Mouse (Mus musculus) CH12.LX (cell line): ENCODE data around the gene Abi1. TPM values are rescaled to one million over a fixed set of nuclear protein-coding genes. Genes with fewer than 3 reads are reported as not detected.
A peak's percentile ranks its signal among the peaks of the same experiment; 100 is the strongest.

ENCODE experiments used
- DNase-seq: peaks from one replicate; pipeline ENCODE4 v3.0.0-alpha.2; 2013; ENCODE audit errors: extremely low read depth
- H3K27ac ChIP-seq: 2 replicates; pipeline ENCODE4 v1.5.1; 2012; ENCODE audit warnings: low read depth, mild to moderate bottlenecking, control low read depth, moderate library complexity; ENCODE audit not compliant: insufficient read depth
- H3K27me3 ChIP-seq: replicated peaks from 2 replicates; pipeline ENCODE3; 2012; ENCODE audit warnings: inconsistent platforms
- H3K36me3 ChIP-seq, 2 experiments: replicated peaks in 1 of 2; 2 replicates each; pipeline versions ENCODE3 to v1.6.1; 2012; ENCODE audit warnings: inconsistent platforms in 1 of 2, low read length in 1 of 2, mild to moderate bottlenecking in 1 of 2, mixed read lengths in 1 of 2, moderate library complexity in 1 of 2; ENCODE audit not compliant: control insufficient read depth in 1 of 2, insufficient read depth in 1 of 2
- H3K4me1 ChIP-seq, 2 experiments: 2 replicates each; pipeline ENCODE4 v1.6.1; 2012; ENCODE audit warnings: inconsistent platforms in 1 of 2, moderate library complexity in 1 of 2; ENCODE audit not compliant: insufficient read depth in 2 of 2, control insufficient read depth in 1 of 2
- H3K4me2 ChIP-seq: 2 replicates; pipeline ENCODE4 v1.6.1; 2012; ENCODE audit warnings: low read depth, mild to moderate bottlenecking, control low read depth; ENCODE audit not compliant: poor library complexity, insufficient read depth, severe bottlenecking
- H3K4me3 ChIP-seq, 3 experiments: fragments of 150-350 bp in 1 of 3; sonication (generic) in 1 of 3; replicated peaks in 1 of 3; 2 replicates each; pipeline versions ENCODE3 to v1.5.1; 2011 to 2012; ENCODE audit warnings: low read depth in 2 of 3, low read length in 2 of 3, mild to moderate bottlenecking in 2 of 3, moderate library complexity in 2 of 3, control low read depth in 1 of 3, improper control_type of control experiment in 1 of 3, inconsistent platforms in 1 of 3, mixed read lengths in 1 of 3; ENCODE audit not compliant: poor library complexity in 1 of 3
- H3K79me2 ChIP-seq: replicated peaks from 2 replicates; pipeline ENCODE4 v1.6.1; 2012; ENCODE audit warnings: mild to moderate bottlenecking, moderate library complexity; ENCODE audit not compliant: control insufficient read depth, poor library complexity, insufficient read depth, severe bottlenecking; ENCODE audit errors: extremely low read depth
- H3K9ac ChIP-seq: 2 replicates; pipeline ENCODE4 v1.6.1; 2012; ENCODE audit warnings: low read depth, mild to moderate bottlenecking, control low read depth, moderate library complexity; ENCODE audit not compliant: insufficient read depth
- H3K9me3 ChIP-seq: replicated peaks from 2 replicates; pipeline ENCODE3; 2012; ENCODE audit warnings: low read length, inconsistent platforms, mixed read lengths
- BHLHE40 ChIP-seq: IDR thresholded peaks from 2 replicates; pipeline ENCODE4 v1.6.1; 2011; ENCODE audit warnings: mild to moderate bottlenecking, low read depth, low read length, improper control_type of control experiment
- CTCF ChIP-seq, 2 experiments: IDR thresholded peaks in 1 of 2; conservative IDR thresholded peaks in 1 of 2; 2 replicates each; pipeline ENCODE4 v1.5.1; 2011 to 2012; ENCODE audit warnings: low read depth in 2 of 2, low read length in 2 of 2, improper control_type of control experiment in 1 of 2, inconsistent platforms in 1 of 2, mild to moderate bottlenecking in 1 of 2, moderate library complexity in 1 of 2
- ELF1 ChIP-seq: IDR thresholded peaks from 2 replicates; pipeline ENCODE4 v1.6.1; 2014; ENCODE audit warnings: low read depth, mild to moderate bottlenecking, inconsistent platforms, low read length, improper control_type of control experiment
- EP300 ChIP-seq: IDR thresholded peaks from 2 replicates; pipeline ENCODE4 v1.6.1; 2011; ENCODE audit warnings: low read length, improper control_type of control experiment
- ETS1 ChIP-seq: conservative IDR thresholded peaks from 2 replicates; pipeline ENCODE4 v1.6.1; 2012; ENCODE audit warnings: low read depth, mild to moderate bottlenecking, inconsistent platforms, low read length, improper control_type of control experiment, moderate library complexity
- GABPA ChIP-seq: IDR thresholded peaks from 2 replicates; pipeline ENCODE4 v1.6.1; 2012; ENCODE audit warnings: low read depth, low read length, improper control_type of control experiment, inconsistent platforms; ENCODE audit not compliant: insufficient replicate concordance
- HCFC1 ChIP-seq: IDR thresholded peaks from 2 replicates; pipeline ENCODE4 v1.6.1; 2012; ENCODE audit warnings: low read depth, mild to moderate bottlenecking, inconsistent platforms, low read length, improper control_type of control experiment
- IRF4 ChIP-seq: IDR thresholded peaks from 2 replicates; pipeline ENCODE4 v1.6.1; 2014; ENCODE audit warnings: low read depth, mild to moderate bottlenecking, inconsistent platforms, low read length, improper control_type of control experiment
- JUN ChIP-seq: IDR thresholded peaks from 2 replicates; pipeline ENCODE4 v1.6.1; 2011; ENCODE audit warnings: low read depth, mild to moderate bottlenecking, low read length, improper control_type of control experiment, moderate library complexity; ENCODE audit not compliant: insufficient read depth
- JUND ChIP-seq: conservative IDR thresholded peaks from 2 replicates; pipeline ENCODE4 v1.6.1; 2011; ENCODE audit warnings: low read depth, low read length, improper control_type of control experiment
- KAT2A ChIP-seq: IDR thresholded peaks from 2 replicates; pipeline ENCODE4 v1.6.1; 2012; ENCODE audit warnings: low read length, improper control_type of control experiment, inconsistent platforms; ENCODE audit not compliant: insufficient replicate concordance
- MAFK ChIP-seq: IDR thresholded peaks from 2 replicates; pipeline ENCODE4 v1.6.1; 2011; ENCODE audit warnings: low read length, improper control_type of control experiment; ENCODE audit not compliant: insufficient replicate concordance
- MAX ChIP-seq: IDR thresholded peaks from 2 replicates; pipeline ENCODE4 v1.6.1; 2011; ENCODE audit warnings: low read length, improper control_type of control experiment
- MAZ ChIP-seq: IDR thresholded peaks from 2 replicates; pipeline ENCODE4 v1.6.1; 2012; ENCODE audit warnings: low read depth, mild to moderate bottlenecking, inconsistent platforms, low read length, improper control_type of control experiment, moderate library complexity
- MXI1 ChIP-seq: IDR thresholded peaks from 2 replicates; pipeline ENCODE4 v1.6.1; 2011; ENCODE audit warnings: mild to moderate bottlenecking, low read depth, low read length, improper control_type of control experiment
- MYC ChIP-seq: IDR thresholded peaks from 2 replicates; pipeline ENCODE4 v1.6.1; 2011; ENCODE audit warnings: low read depth, mild to moderate bottlenecking, improper control_type of control experiment, low read length
- NELFE ChIP-seq: IDR thresholded peaks from 2 replicates; pipeline ENCODE4 v1.6.1; 2011; ENCODE audit warnings: low read depth, low read length, improper control_type of control experiment
- NRF1 ChIP-seq: IDR thresholded peaks from 2 replicates; pipeline ENCODE4 v1.6.1; 2014; ENCODE audit warnings: low read depth, mild to moderate bottlenecking, inconsistent platforms, low read length, improper control_type of control experiment, moderate library complexity
- POLR2A ChIP-seq: IDR thresholded peaks from 2 replicates; pipeline ENCODE4 v1.6.1; 2011; ENCODE audit warnings: low read depth, mild to moderate bottlenecking, improper control_type of control experiment, low read length
- POLR2AphosphoS2 ChIP-seq: IDR thresholded peaks from 2 replicates; pipeline ENCODE4 v1.6.1; 2011; ENCODE audit warnings: low read depth, low read length, improper control_type of control experiment
- RCOR1 ChIP-seq: conservative IDR thresholded peaks from 2 replicates; pipeline ENCODE4 v1.6.1; 2012; ENCODE audit warnings: low read depth, mild to moderate bottlenecking, inconsistent platforms, low read length, improper control_type of control experiment
- SIN3A ChIP-seq: IDR thresholded peaks from 2 replicates; pipeline ENCODE4 v1.6.1; 2012; ENCODE audit warnings: low read length, improper control_type of control experiment, inconsistent platforms
- SMC3 ChIP-seq: IDR thresholded peaks from 2 replicates; pipeline ENCODE4 v1.6.1; 2011; ENCODE audit warnings: low read depth, low read length, improper control_type of control experiment
- TBP ChIP-seq: conservative IDR thresholded peaks from 2 replicates; pipeline ENCODE4 v1.6.1; 2011; ENCODE audit warnings: low read depth, low read length, improper control_type of control experiment
- UBTF ChIP-seq: IDR thresholded peaks from 2 replicates; pipeline ENCODE4 v1.6.1; 2012; ENCODE audit warnings: low read depth, mild to moderate bottlenecking, inconsistent platforms, low read length, improper control_type of control experiment, moderate library complexity
- USF1 ChIP-seq: IDR thresholded peaks from 2 replicates; pipeline ENCODE4 v1.6.1; 2014; ENCODE audit warnings: low read depth, mild to moderate bottlenecking, inconsistent platforms, low read length, improper control_type of control experiment
- ZC3H11A ChIP-seq: IDR thresholded peaks from 2 replicates; pipeline ENCODE4 v1.6.1; 2012; ENCODE audit warnings: low read depth, mild to moderate bottlenecking, inconsistent platforms, low read length, improper control_type of control experiment
- ZKSCAN1 ChIP-seq: IDR thresholded peaks from 2 replicates; pipeline ENCODE4 v1.6.1; 2012; ENCODE audit warnings: low read depth, inconsistent platforms, low read length, improper control_type of control experiment, borderline replicate concordance
- ZMIZ1 ChIP-seq: IDR thresholded peaks from 2 replicates; pipeline ENCODE4 v1.6.1; 2012; ENCODE audit warnings: low read depth, mild to moderate bottlenecking, inconsistent platforms, low read length, improper control_type of control experiment
- ZNF384 ChIP-seq: IDR thresholded peaks from 2 replicates; pipeline ENCODE4 v1.6.1; 2012; ENCODE audit warnings: low read depth, low read length, improper control_type of control experiment, inconsistent platforms
- dilution Hi-C: fragments of 300-500 bp; cut with MboI; formaldehyde crosslinking; loops from 2 replicates; pipeline ENCODE4 v1.14.3; 2020; ENCODE audit warnings: low sequenced_read_pairs; ENCODE audit not compliant: extremely low pct_unique_long_range_greater_than_20kb, extremely low pct_ligation_motif_present
- in situ Hi-C: fragments of 300-500 bp; cut with MboI; formaldehyde crosslinking; loops from 3 replicates; pipeline ENCODE4 v1.14.3; 2019; ENCODE audit warnings: low sequenced_read_pairs, low pct_ligation_motif_present, low pct_unique_long_range_greater_than_20kb, mixed read lengths
- polyA plus RNA-seq: library from polyadenylated mRNA; unstranded; fragments of >175 nt; gene quantifications from 2 replicates; pipeline ENCODE4 v1.2.1, GENCODE M21; 2012; ENCODE audit warnings: low read depth; ENCODE audit not compliant: insufficient read length
- total RNA-seq, 2 experiments: library from RNA; depleted of rRNA; stranded (reverse); fragments of 300-350 nt in 1 of 2; fragments of >200 nt in 1 of 2; gene quantifications; 2 replicates each; pipeline ENCODE4 v1.2.3; 2012 to 2014

The Abi1 gene
- total and polyA plus RNA-seq, 3 experiments: 45.7 to 104 (median 74.6) TPM

DNA sequence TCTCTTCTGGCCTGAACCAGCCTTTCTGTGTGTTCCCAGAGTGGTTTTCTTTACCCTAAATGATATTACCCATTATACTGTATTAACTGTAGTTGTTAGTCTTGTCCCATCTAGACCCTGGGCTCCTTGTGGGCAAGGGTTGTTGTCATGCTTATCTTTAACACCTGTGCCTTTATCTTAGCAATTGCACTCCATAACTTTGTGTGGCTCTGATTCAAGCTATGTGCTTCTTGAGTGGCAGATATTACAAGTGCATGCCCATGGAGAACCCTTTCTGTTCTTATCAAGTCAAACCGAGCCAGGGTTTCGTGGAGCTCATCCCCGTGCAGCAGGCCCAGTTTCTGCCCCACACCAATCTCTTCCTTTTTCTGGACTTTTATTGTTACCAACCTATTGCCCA, 136.1 kb downstream of the Abi1 start:
- Histone ChIP-seq H3K79me2 (peaks cover 3% of the 10 kb centered on the region; the same call in 1 of the 2 replicates), H3K4me1 (no peaks in the 10 kb centered on the region), H3K9me3 (no peaks in the 10 kb centered on the region), H3K27me3 (no peaks in the 10 kb centered on the region), H3K4me3 (no peak overlapping the region), H3K27ac (no peak overlapping the region), H3K4me2 (no peak overlapping the region), H3K9ac (no peak overlapping the region), H3K36me3 (peaks cover 42 to 85% of the 10 kb centered on the region in 2 experiments)
- no peak for TF ChIP-seq UBTF
- TF ChIP-seq MYC: no peak
- no peak for TF ChIP-seq POLR2A
- TF ChIP-seq NRF1: no peak
- TF ChIP-seq MAZ: no peak
- TF ChIP-seq HCFC1: no peak
- TF ChIP-seq GABPA: no peak
- TF ChIP-seq POLR2AphosphoS2: no peak
- TF ChIP-seq BHLHE40: no peak
- TF ChIP-seq ZMIZ1: no peak
- no peak for TF ChIP-seq MAX
- TF ChIP-seq USF1: no peak
- no peak for TF ChIP-seq EP300
- TF ChIP-seq IRF4: no peak
- no peak for TF ChIP-seq SMC3
- no peak for TF ChIP-seq TBP
- TF ChIP-seq MAFK: no peak
- TF ChIP-seq JUN: no peak
- dilution Hi-C loops (no loop called here), in situ Hi-C loops (no loop called here)
- DNase-seq: no peak

DNA sequence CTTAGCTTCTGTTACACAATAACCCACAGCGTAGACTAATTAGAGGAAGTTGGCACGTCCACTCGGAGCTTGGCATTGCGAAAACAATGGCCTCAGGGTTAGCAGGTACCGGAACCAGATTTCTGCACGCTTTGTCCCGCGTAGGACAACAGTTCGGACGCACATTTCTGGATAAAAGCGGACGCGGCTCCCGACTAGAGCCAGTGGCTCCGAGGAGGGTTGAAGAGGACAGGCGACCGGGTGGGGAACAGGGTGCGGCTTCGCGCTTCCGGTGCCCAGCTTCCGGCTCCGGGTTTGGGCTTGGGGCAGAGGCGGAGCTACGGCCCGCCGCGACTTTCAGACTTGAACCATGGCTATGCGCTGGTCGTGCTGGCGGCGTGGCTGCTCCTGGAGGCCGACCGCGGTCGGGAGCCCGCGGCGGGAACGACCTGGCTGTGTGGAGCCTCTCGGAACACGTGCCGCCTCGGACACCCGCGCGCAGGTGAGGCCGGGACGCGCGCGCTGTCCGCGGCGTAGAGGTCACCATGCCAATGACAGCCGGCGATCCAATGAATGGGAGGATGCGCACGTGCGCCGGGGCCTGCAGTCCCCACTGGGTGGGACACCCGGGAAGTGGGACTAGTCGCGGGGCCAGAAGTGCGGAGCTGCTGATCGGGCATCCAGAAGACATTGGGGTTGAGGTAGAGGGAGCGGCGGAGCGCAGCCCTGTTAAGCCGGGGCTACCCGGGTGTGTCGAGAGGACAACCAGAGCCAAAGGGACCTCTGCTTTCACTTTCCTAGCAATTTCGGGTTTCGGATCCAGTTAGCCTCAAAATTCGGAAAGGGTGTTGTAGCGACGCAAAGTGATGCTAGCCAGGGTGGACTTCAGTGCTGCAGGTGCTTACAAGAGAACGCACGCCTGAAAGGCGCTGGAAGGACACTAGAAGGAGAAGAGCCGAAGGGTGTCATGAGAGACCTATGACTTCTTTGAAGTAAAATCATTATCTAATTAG, 144.5 kb downstream of the Abi1 start, which contains the start of gene Pdss1:
TSS of gene Pdss1 (plus strand) at position 241 of the 992 bp plus-strand sequence.
- Histone ChIP-seq H3K4me2 (peak within 1 kb of the TSS; percentile 77), H3K27me3 (no peaks in the 10 kb centered on the region), H3K36me3 (peaks cover 2 to 18% of the 10 kb centered on the region in 2 experiments), H3K27ac (peak within 1 kb of the TSS; percentile 25; the same call in 1 of the 2 replicates), H3K9me3 (no peaks in the 10 kb centered on the region), H3K4me3 (peak within 1 kb of the TSS; percentile 94 to 99 (median 97)), H3K9ac (peak within 1 kb of the TSS; percentile 88), H3K79me2 (peaks cover 22% of the 10 kb centered on the region), H3K4me1 (peaks cover 0 to 24% of the 10 kb centered on the region in 2 experiments; a peak in 2 of 4 replicates)
- peak; percentile 95 for DNase-seq
- in situ Hi-C loops (no loop called here), dilution Hi-C loops (no loop called here)
- TF ChIP-seq ZKSCAN1: no peak
- peak; percentile 83 for TF ChIP-seq MYC
- 0 out of 2 replicates have a peak, but pooled peaks have one; percentile 33 for TF ChIP-seq JUND
- TF ChIP-seq RCOR1: no peak
- TF ChIP-seq MAFK: no peak
- TF ChIP-seq GABPA: no peak; the same call in 1 of the 2 replicates
- peak; percentile 88 for TF ChIP-seq ELF1
- TF ChIP-seq MXI1: peak; percentile 94
- no peak for TF ChIP-seq EP300
- TF ChIP-seq BHLHE40: peak; percentile 91
- no peak for TF ChIP-seq CTCF (conservative IDR thresholded peaks at IDR 0.05 in 1 of 2, IDR thresholded peaks at IDR 0.05 in 1 of 2; ENCODE audit: low read depth in 2 of 2, low read length in 2 of 2)
- TF ChIP-seq ZC3H11A: no peak
- TF ChIP-seq ETS1: no peak
- TF ChIP-seq NRF1: peak; percentile 5; the same call in 1 of the 2 replicates
- peak; percentile 83; the same call in 1 of the 2 replicates for TF ChIP-seq KAT2A
- peak; percentile 92 for TF ChIP-seq NELFE
- peak; percentile 77 for TF ChIP-seq MAX
- no peak for TF ChIP-seq ZNF384
- no peak for TF ChIP-seq USF1
- TF ChIP-seq SIN3A: peak; percentile 97
